Mouse (Mus musculus) liver, adult 2 months (tissue): ENCODE measurements around the gene Tmem117. TPM values are rescaled to one million over a fixed set of nuclear protein-coding genes. Genes with fewer than 3 reads are reported as not detected.

Source experiments
- DNase-seq: peaks from one replicate; pipeline ENCODE4 v3.0.0-alpha.2; 2011; ENCODE audit warnings: low read depth, low spot score; ENCODE audit errors: extremely low read depth
- H3K27ac ChIP-seq: fragments of 200-500 bp; replicated peaks from 2 replicates; pipeline ENCODE4 v1.5.1; 2012; ENCODE audit warnings: low read depth, mild to moderate bottlenecking, control low read depth, inconsistent platforms, low read length; ENCODE audit not compliant: insufficient read depth
- H3K27me3 ChIP-seq: fragments of 200-500 bp; 2 replicates; pipeline ENCODE4 v1.6.1; 2012; ENCODE audit warnings: mild to moderate bottlenecking, moderate library complexity, low read length, inconsistent platforms; ENCODE audit not compliant: control insufficient read depth, insufficient read depth
- H3K36me3 ChIP-seq: fragments of 200-500 bp; 2 replicates; pipeline ENCODE4 v1.6.1; 2012; ENCODE audit warnings: low read length, inconsistent platforms; ENCODE audit not compliant: control insufficient read depth, insufficient read depth
- H3K4me1 ChIP-seq: fragments of 200-500 bp; 2 replicates; pipeline ENCODE4 v1.6.1; 2011; ENCODE audit warnings: low read length; ENCODE audit not compliant: control insufficient read depth, insufficient read depth
- H3K4me3 ChIP-seq: fragments of 200-500 bp; 2 replicates; pipeline ENCODE4 v1.5.1; 2011; ENCODE audit warnings: low read depth, mild to moderate bottlenecking, control low read depth, low read length, moderate library complexity; ENCODE audit not compliant: insufficient read depth
- H3K79me2 ChIP-seq: fragments of 200-500 bp; 2 replicates; pipeline ENCODE4 v1.6.1; 2012; ENCODE audit warnings: inconsistent platforms, mild to moderate bottlenecking, low read length, moderate library complexity; ENCODE audit not compliant: control insufficient read depth, insufficient read depth
- H3K9ac ChIP-seq: fragments of 200-500 bp; 2 replicates; pipeline ENCODE4 v1.6.1; 2012; ENCODE audit warnings: low read depth, mild to moderate bottlenecking, control low read depth, inconsistent platforms, low read length
- CTCF ChIP-seq: fragments of 200-500 bp; IDR thresholded peaks from 2 replicates; pipeline ENCODE4 v1.5.1; 2011; ENCODE audit warnings: low read depth, low read length, control low read depth
- POLR2A ChIP-seq: fragments of 200-500 bp; IDR thresholded peaks from 2 replicates; pipeline ENCODE4 v1.6.1; 2011; ENCODE audit warnings: low read length, control low read depth; ENCODE audit not compliant: insufficient read depth; ENCODE audit errors: extremely low read depth
- WGBS: fragments of 180-500 bp; shearing (Covaris S2); methylation state at CpG from one replicate; pipeline ENCODE4 v1.1.7; 2018; 5-methylcytosine and 5-hydroxymethylcytosine counted together
- polyA plus RNA-seq: library from polyadenylated mRNA; depleted of rRNA; stranded (reverse); fragments of >200 nt; gene quantifications from 2 replicates; pipeline ENCODE4 v1.2.3, GENCODE M21; 2012
- total RNA-seq: library from RNA; depleted of rRNA; stranded (reverse); fragments of >200 nt; gene quantifications from 2 replicates; pipeline ENCODE4 v1.2.3, GENCODE M21; 2014

Tmem117 gene
- total and polyA plus RNA-seq, 2 experiments: 0.46 TPM; not detected in 1

DNA sequence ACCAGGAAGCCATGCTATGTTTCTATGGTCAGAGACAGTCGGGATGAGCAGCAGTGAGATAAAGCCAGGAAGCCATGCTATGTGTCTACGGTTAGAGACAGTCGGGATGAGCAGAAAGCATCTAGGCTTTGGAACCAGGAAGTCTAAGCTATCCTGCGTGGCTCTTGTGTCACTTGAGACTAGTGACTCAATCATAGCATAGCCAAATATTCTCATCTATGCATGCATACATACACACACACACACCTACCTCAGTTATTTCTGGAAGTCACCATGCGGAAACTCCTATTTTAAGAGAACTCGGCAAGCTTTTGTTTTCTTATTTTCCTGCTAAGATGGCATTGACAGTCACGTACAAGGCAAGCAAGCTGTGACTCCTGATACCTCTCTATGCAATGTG lies 441.8 kb downstream of the Tmem117 start:
- no peak for TF ChIP-seq POLR2A
- no peak for TF ChIP-seq CTCF
- WGBS: 86% methylated on average over 7 of the region's 7 CpGs
- Histone ChIP-seq H3K4me3 (no peak overlapping the region), H3K27ac (no peak overlapping the region), H3K4me1 (no peaks in the 10 kb centered on the region), H3K9ac (no peak overlapping the region), H3K27me3 (no peaks in the 10 kb centered on the region), H3K79me2 (no peaks in the 10 kb centered on the region), H3K36me3 (no peaks in the 10 kb centered on the region)
- no peak for DNase-seq

DNA sequence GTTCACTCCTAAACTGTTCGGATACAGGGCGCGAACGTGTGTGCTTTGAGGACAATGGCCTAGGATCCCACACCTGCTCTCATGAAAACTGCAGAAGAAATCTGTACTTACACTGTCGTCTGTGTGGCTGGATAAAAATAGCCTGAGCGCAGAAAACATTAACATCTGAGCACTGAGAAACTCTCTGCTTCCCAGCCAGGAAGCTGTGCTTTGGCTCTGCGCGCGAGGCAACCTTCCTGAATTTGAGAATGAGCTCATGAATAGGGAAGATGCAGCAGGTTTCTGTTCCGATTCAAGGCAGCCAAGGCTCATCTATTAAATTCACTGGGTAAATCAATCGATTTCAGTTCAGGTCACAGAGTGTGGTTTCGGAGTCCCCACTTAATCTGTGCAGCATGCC lies 446.3 kb downstream of the Tmem117 start:
- H3K4me3 ChIP-seq: no peak overlapping the region
- TF ChIP-seq POLR2A: no peak
- TF ChIP-seq CTCF: no peak

DNA sequence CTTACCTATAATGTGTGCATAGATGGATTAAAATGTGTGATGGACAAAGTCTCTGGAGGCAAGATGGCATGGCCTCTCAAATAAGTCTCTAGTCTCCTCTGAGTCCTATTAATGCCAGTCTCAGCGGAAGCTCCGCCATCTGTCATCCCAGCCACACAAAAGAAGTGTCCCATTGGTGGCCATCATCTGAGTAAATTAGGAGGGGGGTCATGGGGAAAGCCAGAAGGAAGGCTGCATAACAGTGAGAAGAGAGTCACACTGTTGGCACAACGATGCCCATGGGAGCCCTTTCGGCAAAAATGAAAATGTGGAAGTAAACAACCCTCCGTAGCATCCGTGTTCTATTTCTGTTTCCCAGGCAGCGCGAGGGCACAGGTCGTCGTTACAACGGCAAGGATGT lies 452.6 kb downstream of the Tmem117 start:
- Histone ChIP-seq H3K27me3 (no peaks in the 10 kb centered on the region), H3K4me1 (no peaks in the 10 kb centered on the region), H3K27ac (no peak overlapping the region), H3K79me2 (no peaks in the 10 kb centered on the region), H3K36me3 (no peaks in the 10 kb centered on the region), H3K9ac (no peak overlapping the region), H3K4me3 (no peak overlapping the region)
- TF ChIP-seq POLR2A: no peak
- no peak for TF ChIP-seq CTCF
- DNase-seq: no peak
- 95% methylated on average over 11 of the region's 11 CpGs for WGBS

More for the DNA sequence above, 446.3 kb downstream of the Tmem117 start:
- Histone ChIP-seq H3K36me3 (no peaks in the 10 kb centered on the region), H3K27ac (no peak overlapping the region), H3K27me3 (no peaks in the 10 kb centered on the region), H3K9ac (no peak overlapping the region), H3K79me2 (no peaks in the 10 kb centered on the region), H3K4me1 (no peaks in the 10 kb centered on the region)
- WGBS: 94% methylated on average over 12 of the region's 12 CpGs
- DNase-seq: no peak

DNA sequence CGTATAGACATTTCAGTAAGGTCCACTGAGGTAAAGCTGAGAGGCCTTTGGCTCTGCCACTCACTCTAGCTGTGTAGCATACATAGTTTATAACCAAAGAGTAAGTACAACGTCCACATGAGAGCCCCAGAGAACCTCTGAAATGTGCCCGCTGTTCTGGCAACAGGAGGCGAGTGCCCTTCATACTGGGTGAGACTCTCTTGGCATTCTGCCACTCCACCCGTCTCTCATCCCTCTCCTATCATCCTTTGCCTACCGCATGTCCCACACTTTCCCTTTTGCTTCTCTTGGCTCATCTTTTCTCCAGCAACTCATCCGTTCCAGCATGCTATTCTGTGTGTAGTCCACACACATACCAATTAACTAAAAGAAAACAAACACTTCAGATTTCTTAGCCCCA lies 456.9 kb downstream of the Tmem117 start:
- Histone ChIP-seq H3K9ac (no peak overlapping the region), H3K27me3 (no peaks in the 10 kb centered on the region), H3K27ac (no peak overlapping the region), H3K4me1 (no peaks in the 10 kb centered on the region), H3K4me3 (no peak overlapping the region), H3K79me2 (no peaks in the 10 kb centered on the region), H3K36me3 (no peaks in the 10 kb centered on the region)
- no peak for TF ChIP-seq CTCF
- no peak for TF ChIP-seq POLR2A
- DNase-seq: no peak
- 78% methylated on average over 7 of the region's 7 CpGs for WGBS

DNA sequence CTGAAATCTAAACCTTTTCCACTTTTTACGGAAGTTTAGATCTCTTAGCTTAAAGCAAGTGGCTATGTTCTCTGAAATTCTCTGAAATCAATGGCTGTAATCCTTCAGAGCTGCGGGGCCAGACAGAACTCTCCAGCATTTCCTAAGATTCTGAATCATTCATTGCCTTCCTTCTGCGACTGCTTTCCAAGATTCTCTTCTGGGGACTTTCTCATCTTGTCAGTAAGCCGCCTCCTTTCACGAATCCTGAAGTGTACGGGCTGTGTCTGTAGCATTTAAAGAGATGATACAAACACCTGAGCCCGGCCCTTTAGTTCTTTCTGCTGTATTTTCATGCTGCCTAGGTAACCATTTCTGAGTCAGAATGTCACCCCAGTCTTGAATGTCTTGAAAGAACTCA lies 471.1 kb downstream of the Tmem117 start:
- Histone ChIP-seq H3K4me1 (no peaks in the 10 kb centered on the region), H3K4me3 (no peak overlapping the region), H3K79me2 (no peaks in the 10 kb centered on the region), H3K27ac (no peak overlapping the region), H3K36me3 (no peaks in the 10 kb centered on the region), H3K27me3 (no peaks in the 10 kb centered on the region), H3K9ac (no peak overlapping the region)
- DNase-seq: no peak
- WGBS: 89% methylated on average over 7 of the region's 7 CpGs
- TF ChIP-seq CTCF (no peak), POLR2A (no peak)

DNA sequence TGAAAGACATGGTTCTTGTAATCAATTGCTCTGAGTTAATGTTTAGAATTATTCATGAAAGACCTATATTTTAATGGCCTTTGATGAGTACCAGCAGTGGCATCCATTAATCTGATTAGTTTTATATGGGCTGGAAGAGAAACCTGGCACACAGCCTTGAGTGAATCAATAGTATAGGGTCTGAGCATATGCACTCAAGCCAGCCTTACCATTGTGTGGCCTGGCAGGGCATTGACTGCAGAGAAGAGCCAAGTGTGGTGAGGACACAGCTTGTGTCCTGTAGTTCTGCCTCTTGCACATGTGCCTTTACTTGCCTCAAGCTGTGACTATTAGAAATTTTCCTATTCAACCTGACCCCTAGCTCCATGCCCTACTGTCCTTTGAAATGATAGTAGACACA lies 472.5 kb downstream of the Tmem117 start:
- H3K27me3 ChIP-seq: no peaks in the 10 kb centered on the region
- no peak for DNase-seq
- no peaks in the 10 kb centered on the region for H3K36me3 ChIP-seq
- H3K9ac ChIP-seq: no peak overlapping the region
- no peaks in the 10 kb centered on the region for H3K4me1 ChIP-seq
- no peak for TF ChIP-seq CTCF
- no peak for TF ChIP-seq POLR2A
- H3K27ac ChIP-seq: no peak overlapping the region
- no peak overlapping the region for H3K4me3 ChIP-seq
- H3K79me2 ChIP-seq: no peaks in the 10 kb centered on the region
